Mouse (Mus musculus) limb, embryonic 14.5 days (tissue): ENCODE results near the gene Brca1. TPM values are rescaled to one million over a fixed set of nuclear protein-coding genes. Genes with fewer than 3 reads are reported as not detected.

ENCODE experiments used
- ATAC-seq: fragments of 200-750 bp; cut with Nextera tagmentation; 2 replicates; pipeline ENCODE4 v1.8.0; 2017; ENCODE audit warnings: low read depth, moderate number of reproducible peaks, moderate TSS enrichment; ENCODE audit not compliant: low FRiP score
- DNase-seq: peaks from one replicate; pipeline ENCODE4 v3.0.0-alpha.2; 2015; ENCODE audit warnings: low spot score
- H3K27ac ChIP-seq: fragments of 300-500 bp; sonication (generic); replicated peaks from 2 replicates; pipeline ENCODE4 v1.5.1; 2014; ENCODE audit warnings: low read depth, mild to moderate bottlenecking, low read length, moderate library complexity, mixed read lengths
- H3K27me3 ChIP-seq: fragments of 300-500 bp; sonication (generic); 2 replicates; pipeline ENCODE4 v1.6.1; 2014; ENCODE audit warnings: low read length, mixed read lengths; ENCODE audit not compliant: control insufficient read depth, insufficient read depth
- H3K36me3 ChIP-seq: fragments of 300-500 bp; sonication (generic); 2 replicates; pipeline ENCODE4 v1.6.1; 2014; ENCODE audit warnings: mild to moderate bottlenecking, low read length, moderate library complexity, mixed read lengths; ENCODE audit not compliant: control insufficient read depth, insufficient read depth
- H3K4me1 ChIP-seq: fragments of 300-500 bp; sonication (generic); 2 replicates; pipeline ENCODE4 v1.6.1; 2014; ENCODE audit warnings: antibody characterized with exemption, low read length, mixed read lengths; ENCODE audit not compliant: control insufficient read depth, insufficient read depth
- H3K4me2 ChIP-seq: fragments of 300-500 bp; sonication (generic); replicated peaks from 2 replicates; pipeline ENCODE4 v1.6.1; 2014; ENCODE audit warnings: low read depth, mild to moderate bottlenecking, low read length, moderate library complexity; ENCODE audit not compliant: severe bottlenecking
- H3K4me3 ChIP-seq: fragments of 300-500 bp; sonication (generic); replicated peaks from 2 replicates; pipeline ENCODE4 v1.5.1; 2014; ENCODE audit warnings: low read length
- H3K9ac ChIP-seq: fragments of 300-500 bp; sonication (generic); 2 replicates; pipeline ENCODE4 v1.6.1; 2014; ENCODE audit warnings: mild to moderate bottlenecking, low read depth, low read length, moderate library complexity; ENCODE audit not compliant: severe bottlenecking
- H3K9me3 ChIP-seq: fragments of 300-500 bp; sonication (generic); 2 replicates; pipeline ENCODE4 v1.6.1; 2016; ENCODE audit warnings: low read length; ENCODE audit not compliant: control insufficient read depth
- POLR2A ChIP-seq: fragments of 200-500 bp; IDR thresholded peaks from 2 replicates; pipeline ENCODE4 v1.8.0; 2012; ENCODE audit warnings: inconsistent platforms, mild to moderate bottlenecking, moderate library complexity, borderline replicate concordance; ENCODE audit not compliant: insufficient read depth, insufficient read length; ENCODE audit errors: extremely low read depth
- WGBS: fragments of 180-500 bp; shearing (Covaris S2); extraction: QIAGEN DNeasy Blood & Tissue Kit; methylation state at CpG from one replicate; pipeline ENCODE4 v1.1.7; 2014; 5-methylcytosine and 5-hydroxymethylcytosine counted together
- polyA plus RNA-seq, 2 experiments: library from polyadenylated mRNA; depleted of rRNA in 1 of 2; stranded (reverse) in 1 of 2; unstranded in 1 of 2; fragments of >200 nt; fragmentation: Nextera tagmentation in 1 of 2; extraction: Ambion mirVana in 1 of 2; gene quantifications; 2 replicates each; pipeline versions ENCODE4 v1.2.1 to v1.2.3; 2012 to 2014

The Brca1 gene
- polyA plus RNA-seq, 2 experiments, result 9.9 to 11.6 TPM

GRCm38 (mm10) chr11:101581081-101581764, 29.5 kb upstream of the Brca1 start:
- no peak for ATAC-seq
- 73% methylated on average over 6 of the region's 6 CpGs for WGBS
- H3K36me3 ChIP-seq, result peaks cover 48% of the 10 kb centered on the region

GRCm38 (mm10) chr11:101576116-101576515, 24.4 kb upstream of the Brca1 start:
- no peak for TF ChIP-seq POLR2A
- DNase-seq, result no peak
- no peak for ATAC-seq
- Histone ChIP-seq H3K4me3 (no peak overlapping the region), H3K27me3 (no peaks in the 10 kb centered on the region), H3K36me3 (peaks cover 97% of the 10 kb centered on the region), H3K9ac (no peak overlapping the region), H3K27ac (no peak overlapping the region), H3K4me2 (no peak overlapping the region), H3K4me1 (no peaks in the 10 kb centered on the region), H3K9me3 (no peaks in the 10 kb centered on the region)
- WGBS, result 85% methylated on average over 6 of the region's 6 CpGs

More at GRCm38 (mm10) chr11:101581081-101581764, 29.5 kb upstream of the Brca1 start:
- no peaks in the 10 kb centered on the region for H3K27me3 ChIP-seq
- no peak overlapping the region for H3K27ac ChIP-seq
- no peaks in the 10 kb centered on the region for H3K9me3 ChIP-seq
- no peak for DNase-seq
- no peak overlapping the region for H3K9ac ChIP-seq
- H3K4me2 ChIP-seq, result no peak overlapping the region
- no peaks in the 10 kb centered on the region for H3K4me1 ChIP-seq
- H3K4me3 ChIP-seq, result no peak overlapping the region
- no peak for TF ChIP-seq POLR2A

GRCm38 (mm10) chr11:101568421-101568820, 16.7 kb upstream of the Brca1 start:
- H3K9me3 ChIP-seq, result no peaks in the 10 kb centered on the region
- no peak overlapping the region for H3K4me2 ChIP-seq
- DNase-seq, result no peak
- WGBS, result 89% methylated on average over 3 of the region's 3 CpGs
- H3K27ac ChIP-seq, result no peak overlapping the region
- H3K36me3 ChIP-seq, result peaks cover 87% of the 10 kb centered on the region
- no peak overlapping the region for H3K9ac ChIP-seq
- ATAC-seq, result no peak
- no peaks in the 10 kb centered on the region for H3K4me1 ChIP-seq
- no peak overlapping the region for H3K4me3 ChIP-seq
- TF ChIP-seq POLR2A, result no peak
- H3K27me3 ChIP-seq, result no peaks in the 10 kb centered on the region

GRCm38 (mm10) chr11:101562391-101562790, 10.6 kb upstream of the Brca1 start:
- Histone ChIP-seq H3K4me1 (no peaks in the 10 kb centered on the region), H3K27me3 (no peaks in the 10 kb centered on the region), H3K4me3 (no peak overlapping the region), H3K4me2 (no peak overlapping the region), H3K27ac (no peak overlapping the region), H3K9me3 (no peaks in the 10 kb centered on the region), H3K36me3 (peaks cover 81% of the 10 kb centered on the region), H3K9ac (no peak overlapping the region)
- TF ChIP-seq POLR2A, result no peak
- no peak for ATAC-seq
- 40% methylated on average over 5 of the region's 5 CpGs for WGBS
- peak; percentile 65 for DNase-seq

GRCm38 (mm10) chr11:101556954-101557353, 5.2 kb upstream of the Brca1 start:
- no peak for DNase-seq
- Histone ChIP-seq H3K36me3 (peaks cover 62% of the 10 kb centered on the region), H3K9me3 (no peaks in the 10 kb centered on the region), H3K4me2 (no peak overlapping the region), H3K4me3 (no peak overlapping the region), H3K27ac (no peak overlapping the region), H3K4me1 (peaks cover 13% of the 10 kb centered on the region), H3K27me3 (no peaks in the 10 kb centered on the region), H3K9ac (no peak overlapping the region)
- 67% methylated on average over 2 of the region's 2 CpGs for WGBS
- no peak for ATAC-seq
- TF ChIP-seq POLR2A, result no peak
